ENCODE assay signal across 29 mouse cellular contexts in the genomic region with DNA sequence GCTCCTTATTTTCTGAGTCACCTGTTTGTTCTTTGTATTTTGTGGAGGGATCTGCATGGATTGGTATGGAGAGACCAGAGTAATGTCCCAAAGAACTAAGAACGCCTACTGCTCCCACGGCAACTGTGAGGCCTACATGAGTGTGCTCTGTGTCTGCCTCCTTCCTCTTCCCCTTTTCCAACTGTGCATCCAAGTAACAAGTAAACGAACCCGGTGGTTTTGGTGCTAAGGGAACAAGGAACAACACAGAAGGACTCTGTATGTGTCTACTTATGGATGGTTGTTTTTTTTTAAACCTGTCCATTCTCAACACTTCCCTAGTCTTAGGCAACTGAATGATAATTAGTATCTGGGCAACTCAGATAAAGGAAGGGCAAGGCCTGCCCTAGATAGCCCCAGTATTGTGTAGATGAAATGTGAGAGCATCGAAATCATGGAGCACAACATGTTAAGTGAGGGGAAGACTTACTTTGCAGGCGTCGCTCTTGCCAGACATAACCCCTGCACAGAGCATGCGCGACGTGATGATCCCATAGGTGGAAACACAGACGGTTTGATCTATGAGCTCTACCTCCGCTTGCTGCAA. TPM values are rescaled to one million over a fixed set of nuclear protein-coding genes. Genes with fewer than 3 reads are reported as not detected.
DNase-seq lines count a peak whose midpoint lies in the region; ATAC-seq and TF ChIP-seq lines count a peak whose summit lies in the region.
"Had no signal": no experiment of that assay in that cellular context is flagged by ENCODE, and none has a peak within 500 bp of the region (broad histone marks: within the 10 kb centered on the region; RNA-seq: fewer than 3 reads in every experiment).

No protein-coding gene starts in this region.

- H3K27me3 ChIP-seq in midbrain, embryonic 11.5 days (ENCODE audit: control insufficient read depth, insufficient read depth, low read length): peaks cover 8% of the 10 kb centered on the region; the same call in 1 of the 2 replicates
- H3K27me3 ChIP-seq in midbrain, embryonic 14.5 days (ENCODE audit: control insufficient read depth, insufficient read depth, low read length): 0 out of 2 replicates have a peak, but pooled peaks cover 4% of the 10 kb centered on the region
- no peaks in the 10 kb centered on the region for H3K27me3 ChIP-seq in liver, embryonic 16.5 days (ENCODE audit: control insufficient read depth, insufficient read depth, low read depth, low read length)
- H3K27me3 ChIP-seq in kidney, adult 2 months (replicated peaks; ENCODE audit: control insufficient read depth, insufficient read depth, low read length): no peaks in the 10 kb centered on the region
- peaks cover 18% of the 10 kb centered on the region for H3K27me3 ChIP-seq in hindbrain, embryonic 12.5 days

- H3K9ac ChIP-seq in midbrain, embryonic 11.5 days (ENCODE audit: low read length): no peak overlapping the region
- H3K9ac ChIP-seq in midbrain, embryonic 14.5 days (replicated peaks; ENCODE audit: low read length): no peak overlapping the region
- no peak overlapping the region for H3K9ac ChIP-seq in liver, embryonic 16.5 days (ENCODE audit: low read depth, low read length)
- H3K9ac ChIP-seq in hindbrain, embryonic 12.5 days: no peak overlapping the region
- H3K9ac ChIP-seq: embryonic facial prominence, embryonic 12.5 days; forebrain, postnatal 0 days; hindbrain, embryonic 14.5 days; kidney, embryonic 15.5 days; limb, embryonic 15.5 days; neural tube, embryonic 15.5 days had no signal

- no peak for ATAC-seq in midbrain, embryonic 11.5 days (ENCODE audit: low FRiP score)
- no peak for ATAC-seq in midbrain, embryonic 14.5 days (ENCODE audit: low FRiP score, low TSS enrichment)
- peak; percentile 85 for ATAC-seq in granulocyte monocyte progenitor cell, adult 5-6 weeks (replicated peaks; ENCODE audit: poor library complexity, severe bottlenecking)
- peak; percentile 56 for ATAC-seq in liver, embryonic 16.5 days (ENCODE audit: low read depth)
- ATAC-seq in hindbrain, embryonic 12.5 days (ENCODE audit: low FRiP score): no peak
- ATAC-seq: forebrain, postnatal 0 days had no signal

- H3K4me2 ChIP-seq in midbrain, embryonic 11.5 days: no peak overlapping the region
- no peak overlapping the region for H3K4me2 ChIP-seq in midbrain, embryonic 14.5 days (ENCODE audit: low read length)
- no peak overlapping the region for H3K4me2 ChIP-seq in liver, embryonic 16.5 days (ENCODE audit: low read depth, low read length)
- H3K4me2 ChIP-seq in hindbrain, embryonic 12.5 days (replicated peaks): no peak overlapping the region
- H3K4me2 ChIP-seq: embryonic facial prominence, embryonic 12.5 days; hindbrain, embryonic 14.5 days; kidney, embryonic 15.5 days; limb, embryonic 15.5 days; neural tube, embryonic 15.5 days had no signal

- no peak for TF ChIP-seq POLR2A in kidney, adult 2 months (IDR thresholded peaks at IDR 0.05; ENCODE audit: low read depth, low read length)

- H3K36me3 ChIP-seq in midbrain, embryonic 11.5 days (ENCODE audit: control insufficient read depth, insufficient read depth, low read length): no peaks in the 10 kb centered on the region
- H3K36me3 ChIP-seq in midbrain, embryonic 14.5 days (ENCODE audit: control insufficient read depth, insufficient read depth, low read length): no peaks in the 10 kb centered on the region
- H3K36me3 ChIP-seq in liver, embryonic 16.5 days (ENCODE audit: control insufficient read depth, insufficient read depth): no peaks in the 10 kb centered on the region
- no peaks in the 10 kb centered on the region for H3K36me3 ChIP-seq in kidney, adult 2 months (ENCODE audit: control insufficient read depth, insufficient read depth, low read length)
- H3K36me3 ChIP-seq in hindbrain, embryonic 12.5 days: no peaks in the 10 kb centered on the region
- H3K36me3 ChIP-seq: embryonic facial prominence, embryonic 12.5 days; kidney, embryonic 15.5 days; limb, embryonic 15.5 days; midbrain, embryonic 10.5 days; neural tube, embryonic 15.5 days had no signal

- DNase-seq in midbrain, embryonic 11.5 days (ENCODE audit: low spot score, missing footprints): peak; percentile 65
- no peak for DNase-seq in midbrain, embryonic 14.5 days
- no peak for DNase-seq in kidney, adult 2 months
- no peak for DNase-seq in ovary, postnatal 10 days (ENCODE audit: low spot score)
- DNase-seq: adrenal gland, postnatal 14 days; cerebellum, adult 11 months; cerebellum, postnatal 10 days; forebrain, postnatal 0 days; gastrocnemius, postnatal 25 days; kidney, postnatal 36 days; left cerebral cortex, postnatal 4 days; lung, postnatal 14 days; thymus, adult 2 months had no signal

- 91% methylated on average over 12 of the region's 12 CpGs for WGBS in midbrain, embryonic 11.5 days
- 92% methylated on average over 12 of the region's 12 CpGs for WGBS in midbrain, embryonic 14.5 days
- WGBS in liver, embryonic 16.5 days (ENCODE audit: insufficient replicate concordance): 42% methylated on average over 12 of the region's 12 CpGs
- WGBS in kidney, adult 2 months: 94% methylated on average over 12 of the region's 12 CpGs
- 90% methylated on average over 12 of the region's 12 CpGs for WGBS in hindbrain, embryonic 12.5 days

- no peak for TF ChIP-seq CTCF in kidney, adult 2 months (conservative IDR thresholded peaks at IDR 0.05; ENCODE audit: insufficient read depth, insufficient read length, low read depth, low read length)

- H3K4me1 ChIP-seq in midbrain, embryonic 11.5 days (ENCODE audit: control insufficient read depth, insufficient read depth, low read length): peaks cover 2% of the 10 kb centered on the region; the same call in 1 of the 2 replicates
- H3K4me1 ChIP-seq in midbrain, embryonic 14.5 days (ENCODE audit: control insufficient read depth, insufficient read depth, low read length): no peaks in the 10 kb centered on the region
- H3K4me1 ChIP-seq in liver, embryonic 16.5 days (ENCODE audit: control insufficient read depth, low read depth, low read length): no peaks in the 10 kb centered on the region; the same call in 1 of the 2 replicates
- H3K4me1 ChIP-seq in kidney, adult 2 months (ENCODE audit: control insufficient read depth, insufficient read depth, low read length): no peaks in the 10 kb centered on the region
- peaks cover 8% of the 10 kb centered on the region for H3K4me1 ChIP-seq in hindbrain, embryonic 12.5 days

- H3K27ac ChIP-seq in midbrain, embryonic 11.5 days (ENCODE audit: low read depth, low read length): no peak overlapping the region
- no peak overlapping the region for H3K27ac ChIP-seq in midbrain, embryonic 14.5 days (replicated peaks; ENCODE audit: low read depth, low read length)
- no peak overlapping the region for H3K27ac ChIP-seq in liver, embryonic 16.5 days (ENCODE audit: low read length)
- no peak overlapping the region for H3K27ac ChIP-seq in kidney, adult 2 months (ENCODE audit: insufficient read depth, low read depth, low read length)
- no peak overlapping the region for H3K27ac ChIP-seq in hindbrain, embryonic 12.5 days
- H3K27ac ChIP-seq: embryonic facial prominence, embryonic 12.5 days; hindbrain, embryonic 14.5 days; kidney, embryonic 15.5 days; left cerebral cortex, adult 2 months; limb, embryonic 15.5 days; midbrain, embryonic 10.5 days; neural tube, embryonic 15.5 days; stomach, postnatal 0 days had no signal

- no peaks in the 10 kb centered on the region for H3K9me3 ChIP-seq in midbrain, embryonic 11.5 days (ENCODE audit: control insufficient read depth, low read length)
- no peaks in the 10 kb centered on the region for H3K9me3 ChIP-seq in midbrain, embryonic 14.5 days (ENCODE audit: control insufficient read depth, low read length)
- no peaks in the 10 kb centered on the region for H3K9me3 ChIP-seq in liver, embryonic 16.5 days (replicated peaks; ENCODE audit: control insufficient read depth, low read length)
- no peaks in the 10 kb centered on the region for H3K9me3 ChIP-seq in hindbrain, embryonic 12.5 days (replicated peaks)
- H3K9me3 ChIP-seq: embryonic facial prominence, embryonic 12.5 days; kidney, embryonic 15.5 days; limb, embryonic 15.5 days; midbrain, embryonic 10.5 days; neural tube, embryonic 15.5 days had no signal

- H3K4me3 ChIP-seq in midbrain, embryonic 11.5 days (ENCODE audit: low read depth, low read length): no peak overlapping the region
- H3K4me3 ChIP-seq in midbrain, embryonic 14.5 days (replicated peaks; ENCODE audit: low read depth, low read length): no peak overlapping the region
- H3K4me3 ChIP-seq in liver, embryonic 16.5 days (ENCODE audit: low read depth, low read length): no peak overlapping the region
- H3K4me3 ChIP-seq in kidney, adult 2 months (ENCODE audit: insufficient read depth, low read depth, low read length): no peak overlapping the region
- no peak overlapping the region for H3K4me3 ChIP-seq in hindbrain, embryonic 12.5 days
- H3K4me3 ChIP-seq: embryonic facial prominence, embryonic 12.5 days; kidney, embryonic 15.5 days; left cerebral cortex, adult 2 months; limb, embryonic 15.5 days; midbrain, embryonic 10.5 days; neural tube, embryonic 15.5 days had no signal

RNA-seq across cellular contexts. Expression of gene BC016579, which starts 3.8 kb away (rescaled TPM):
- polyA plus RNA-seq in midbrain, embryonic 11.5 days (2014; fragmentation: Nextera tagmentation; extraction: Ambion mirVana): 0.08 TPM in 1 of 2 replicates, not detected in the other
- 0.09 TPM in 1 of 2 replicates, not detected in the other for polyA plus RNA-seq in midbrain, embryonic 14.5 days (2014; fragmentation: Nextera tagmentation; extraction: Ambion mirVana)
- 2.7 TPM in 1 of 2 replicates, not detected in the other for total RNA-seq in granulocyte monocyte progenitor cell, adult 5-6 weeks (2014; fragmentation: Nextera tagmentation)
- 0.13 and 0.46 TPM in 2 replicates for total RNA-seq in granulocyte monocyte progenitor cell, adult 5-6 weeks (2017)
- 0.27 and 0.32 TPM in 2 replicates for polyA plus RNA-seq in liver, embryonic 16.5 days (2015; fragmentation: Nextera tagmentation; extraction: Ambion mirVana)
- polyA plus RNA-seq in kidney, adult 2 months (2012; rRNA removed): 0.05 and 0.07 TPM in 2 replicates
- 0.27 TPM in 1 of 2 replicates, not detected in the other for polyA plus RNA-seq in hindbrain, embryonic 12.5 days (2016; fragmentation: Nextera tagmentation; extraction: Ambion mirVana)
- total RNA-seq: adrenal gland, postnatal 14 days; forebrain, postnatal 0 days; gastrocnemius, postnatal 25 days; heart, adult 8-10 months; heart, postnatal 25 days; left cerebral cortex, postnatal 4 days had no signal
- polyA plus RNA-seq: C2C12; embryonic facial prominence, embryonic 12.5 days; forebrain, embryonic 11.5 days; forebrain, postnatal 0 days; heart, embryonic 14.5 days; hindbrain, embryonic 14.5 days; neural tube, embryonic 15.5 days had no signal

RNA-seq across cellular contexts. Expression of gene Tmprss7, which starts 35.8 kb away (rescaled TPM):
- 0.18 and 0.32 TPM in 2 replicates for polyA plus RNA-seq in midbrain, embryonic 11.5 days (2014; fragmentation: Nextera tagmentation; extraction: Ambion mirVana)
- 0.29 and 0.32 TPM in 2 replicates for polyA plus RNA-seq in midbrain, embryonic 14.5 days (2014; fragmentation: Nextera tagmentation; extraction: Ambion mirVana)
- 1.1 TPM in 1 of 2 replicates, not detected in the other for total RNA-seq in granulocyte monocyte progenitor cell, adult 5-6 weeks (2014; fragmentation: Nextera tagmentation)
- 0.21 and 0.30 TPM in 2 replicates for total RNA-seq in granulocyte monocyte progenitor cell, adult 5-6 weeks (2017)
- 0.11 and 0.13 TPM in 2 replicates for polyA plus RNA-seq in liver, embryonic 16.5 days (2015; fragmentation: Nextera tagmentation; extraction: Ambion mirVana)
- 0.05 TPM in 1 of 2 replicates, not detected in the other for polyA plus RNA-seq in kidney, adult 2 months (2012; rRNA removed)
- polyA plus RNA-seq in hindbrain, embryonic 12.5 days (2016; fragmentation: Nextera tagmentation; extraction: Ambion mirVana): 0.23 and 0.31 TPM in 2 replicates
- total RNA-seq: gastrocnemius, postnatal 25 days; heart, adult 8-10 months; heart, postnatal 25 days had no signal
- polyA plus RNA-seq: C2C12; heart, embryonic 14.5 days had no signal

RNA-seq across cellular contexts. Expression of gene Gcsam, which starts 47.5 kb away (rescaled TPM):
- 0.14 TPM in 1 of 2 replicates, not detected in the other for polyA plus RNA-seq in midbrain, embryonic 11.5 days (2014; fragmentation: Nextera tagmentation; extraction: Ambion mirVana)
- polyA plus RNA-seq in midbrain, embryonic 14.5 days (2014; fragmentation: Nextera tagmentation; extraction: Ambion mirVana): not detected in 2 replicates
- not detected in 2 replicates for total RNA-seq in granulocyte monocyte progenitor cell, adult 5-6 weeks (2014; fragmentation: Nextera tagmentation)
- total RNA-seq in granulocyte monocyte progenitor cell, adult 5-6 weeks (2017): 0.04 TPM in 1 of 2 replicates, not detected in the other
- polyA plus RNA-seq in liver, embryonic 16.5 days (2015; fragmentation: Nextera tagmentation; extraction: Ambion mirVana): 1.8 and 1.9 TPM in 2 replicates
- polyA plus RNA-seq in kidney, adult 2 months (2012; rRNA removed): 0.11 and 0.44 TPM in 2 replicates
- polyA plus RNA-seq in hindbrain, embryonic 12.5 days (2016; fragmentation: Nextera tagmentation; extraction: Ambion mirVana): 0.08 TPM in 1 of 2 replicates, not detected in the other
- total RNA-seq: adrenal gland, postnatal 14 days; forebrain, postnatal 0 days; heart, postnatal 25 days; left cerebral cortex, adult 2 months; left cerebral cortex, postnatal 4 days had no signal
- polyA plus RNA-seq: C2C12; forebrain, embryonic 11.5 days; forebrain, postnatal 0 days; neural tube, embryonic 15.5 days had no signal

Comparison
In these comparisons a context has a peak if more than half of its experiments do, and no peak if none do; other contexts are left out.
1. ATAC-seq: peak in granulocyte monocyte progenitor cell, adult 5-6 weeks (single experiment) and liver, embryonic 16.5 days (single experiment); none in midbrain, embryonic 11.5 days (single experiment), midbrain, embryonic 14.5 days (single experiment) and hindbrain, embryonic 12.5 days (single experiment).